Mouse (Mus musculus) 3T3-L1 (cell line): ENCODE measurements around the gene Sac3d1.

Experiments used
- DNase-seq: peaks from one replicate; pipeline ENCODE4 v3.0.0-alpha.2; 2015; ENCODE audit warnings: low read depth, low spot score

Gene Sac3d1

DNA sequence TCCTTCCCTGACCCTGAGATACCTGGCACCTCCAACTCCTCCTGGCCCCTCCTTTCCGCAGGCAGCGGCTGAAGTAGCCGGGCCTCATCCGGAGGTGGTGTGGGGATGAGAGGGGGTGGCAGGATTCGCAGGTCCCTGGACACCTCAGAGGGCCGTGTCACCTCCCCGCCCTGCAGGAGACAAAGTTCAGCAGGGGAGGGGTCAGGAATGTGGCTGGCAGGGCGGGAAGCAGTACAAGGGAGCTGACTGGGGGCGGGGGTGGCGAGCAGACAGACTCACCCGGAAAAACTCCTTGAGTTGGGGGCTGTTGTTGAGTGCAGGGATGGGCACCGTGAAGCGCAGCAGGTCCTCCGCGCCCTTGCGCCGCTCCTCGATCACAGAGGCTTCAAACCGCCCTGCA, 3.3 kb upstream of the Sac3d1 start:
- no peak for DNase-seq

GRCm38 (mm10) chr19:6118677-6119185, 281 bp upstream of the Sac3d1 start:
- DNase-seq: no peak

DNA sequence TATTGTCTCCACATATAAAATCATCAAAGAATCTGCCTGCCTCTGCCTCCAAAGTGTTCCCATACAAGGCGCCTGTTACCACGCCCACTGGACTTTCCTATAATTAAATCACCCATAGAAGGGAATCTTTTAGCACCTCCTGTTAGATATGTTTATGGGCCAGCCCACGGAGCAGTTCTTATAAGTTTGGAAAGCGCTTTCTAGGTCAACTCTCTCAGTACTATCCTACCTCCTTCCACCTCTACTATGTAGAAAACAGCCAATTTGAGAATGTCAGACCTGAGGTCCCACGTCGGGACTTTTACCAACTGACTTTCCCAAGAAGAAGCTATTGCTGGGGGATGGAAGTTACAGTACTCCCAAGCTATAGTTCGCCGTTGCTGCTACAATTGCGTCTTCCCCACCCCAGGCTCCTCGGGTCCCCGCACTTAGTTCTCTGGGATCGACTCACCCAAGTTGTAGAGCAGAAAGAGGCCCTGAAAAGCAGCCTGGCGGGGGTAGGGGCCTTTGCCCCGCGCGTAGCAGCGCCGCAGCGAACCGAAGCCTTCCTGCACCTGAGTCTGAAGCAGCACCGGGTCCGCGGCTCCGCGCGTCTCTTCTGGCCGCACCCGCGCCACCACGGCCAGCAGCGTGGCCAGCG, 984 bp downstream of the Sac3d1 start:
- DNase-seq: peak; percentile 53

DNA sequence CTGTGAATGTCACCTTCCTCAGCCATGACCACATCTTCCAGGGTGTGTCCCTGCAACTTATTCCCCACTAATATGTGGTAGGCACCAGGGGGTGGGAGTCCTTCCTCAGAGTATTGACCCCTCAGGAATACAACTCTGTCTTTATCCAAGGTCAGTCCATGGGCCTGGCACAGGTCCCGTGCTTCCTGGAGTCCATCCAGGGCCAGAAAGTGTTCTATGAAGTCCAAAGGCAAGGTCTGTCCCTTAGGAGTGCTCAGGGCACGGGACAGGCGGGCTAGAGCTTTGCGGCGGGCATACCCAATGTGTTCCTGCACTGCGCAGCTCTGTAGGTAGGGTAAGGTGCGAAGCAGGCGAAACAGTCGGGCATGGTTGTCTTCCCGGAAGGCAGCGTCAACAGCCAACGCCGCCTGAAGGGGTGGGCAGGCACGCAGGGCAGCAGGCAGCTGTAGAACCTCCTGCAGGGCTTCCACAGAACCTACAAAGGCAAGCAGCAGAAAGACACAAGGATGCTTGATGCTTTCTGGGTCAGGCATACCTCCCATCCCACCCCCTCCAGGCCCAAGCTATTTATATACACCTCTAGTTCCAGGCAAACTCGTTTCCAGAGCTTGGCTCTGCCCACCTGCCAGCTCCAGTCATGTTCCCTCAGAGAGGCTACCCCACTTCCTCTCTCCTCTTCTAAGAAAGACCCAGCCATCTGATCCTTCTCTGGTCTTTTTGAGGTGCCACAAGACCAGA, 2.2 kb downstream of the Sac3d1 start:
- no peak for DNase-seq

DNA sequence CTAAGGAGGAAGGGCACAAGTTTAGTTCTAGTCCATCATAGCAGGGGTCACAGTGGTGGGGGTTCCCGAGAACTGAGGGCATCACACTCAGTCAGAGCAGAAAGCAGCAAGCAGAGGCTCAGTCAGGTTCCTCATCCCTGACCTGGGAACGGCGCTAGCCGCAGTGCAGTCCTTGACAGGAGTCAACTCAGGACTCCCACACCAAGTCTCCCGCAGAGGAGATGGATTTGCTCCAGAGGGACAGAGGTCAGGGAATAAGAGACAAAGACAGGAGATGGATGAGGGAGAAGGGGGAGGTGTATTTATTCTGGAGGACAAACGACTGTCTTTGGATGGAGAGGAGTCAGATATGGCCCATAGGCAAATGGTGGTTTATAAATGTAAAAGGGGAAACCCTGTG, 5.3 kb downstream of the Sac3d1 start:
- DNase-seq: no peak

- DNase-seq: no peak
These were observed 12.9 kb downstream of the Sac3d1 start, which contains the start of gene Naaladl1 for GRCm38 (mm10) chr19:6105586-6105985. Gene Naaladl1 (plus strand): TSS chr19:6105782.

- no peak for DNase-seq
These were observed 14.0 kb downstream of the Sac3d1 start for GRCm38 (mm10) chr19:6104476-6104875.

GRCm38 (mm10) chr19:6102169-6102853, 16.1 kb downstream of the Sac3d1 start:
- no peak for DNase-seq

DNA sequence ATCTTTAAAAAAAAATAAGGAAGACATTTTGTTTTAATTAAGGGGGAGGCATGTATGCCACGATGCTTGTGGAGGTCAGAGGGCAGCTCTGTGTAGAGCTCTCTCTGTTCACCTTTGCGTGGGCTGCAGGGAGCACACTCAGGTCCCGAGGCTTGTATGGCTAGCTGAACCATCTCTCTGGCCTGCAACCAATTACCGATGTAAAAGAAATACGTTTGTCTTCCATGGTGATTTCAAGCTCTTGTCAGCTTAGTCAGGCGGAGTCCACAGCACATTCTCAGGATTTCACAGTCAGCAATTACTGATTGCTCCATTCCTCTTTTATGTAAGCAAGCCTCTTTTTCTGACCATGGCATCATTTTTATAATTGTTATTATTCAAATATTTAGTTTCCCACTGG, 17.3 kb downstream of the Sac3d1 start:
- no peak for DNase-seq

- no peak for DNase-seq
These were observed 20.6 kb downstream of the Sac3d1 start for GRCm38 (mm10) chr19:6097847-6098246.

DNA sequence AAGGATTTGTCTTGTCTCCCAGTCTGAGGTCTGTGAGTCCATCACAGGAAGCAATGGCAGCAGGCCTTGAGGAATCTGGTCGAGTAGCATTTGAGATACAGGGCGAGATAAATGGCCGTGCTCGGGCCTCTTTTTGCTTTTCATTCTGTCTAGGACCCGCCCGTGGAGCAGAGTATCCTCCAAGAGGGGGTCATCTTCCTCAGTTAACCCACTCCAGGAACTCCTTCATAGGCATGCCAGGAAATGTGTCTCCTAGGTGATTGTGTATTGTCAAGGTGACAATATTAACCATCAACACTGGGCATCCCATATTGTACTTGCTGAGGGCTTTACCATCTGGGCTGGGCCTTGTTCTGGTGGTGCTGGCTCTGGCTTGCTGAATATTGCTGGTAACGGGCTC, 24.3 kb downstream of the Sac3d1 start, which contains the start of gene AC131692.1:
Gene AC131692.1, plus strand, starts transcription at position 301 of the 400 bp plus-strand sequence.
- DNase-seq: no peak

- DNase-seq: no peak
These were observed 29.6 kb downstream of the Sac3d1 start for GRCm38 (mm10) chr19:6088841-6089240.

DNA sequence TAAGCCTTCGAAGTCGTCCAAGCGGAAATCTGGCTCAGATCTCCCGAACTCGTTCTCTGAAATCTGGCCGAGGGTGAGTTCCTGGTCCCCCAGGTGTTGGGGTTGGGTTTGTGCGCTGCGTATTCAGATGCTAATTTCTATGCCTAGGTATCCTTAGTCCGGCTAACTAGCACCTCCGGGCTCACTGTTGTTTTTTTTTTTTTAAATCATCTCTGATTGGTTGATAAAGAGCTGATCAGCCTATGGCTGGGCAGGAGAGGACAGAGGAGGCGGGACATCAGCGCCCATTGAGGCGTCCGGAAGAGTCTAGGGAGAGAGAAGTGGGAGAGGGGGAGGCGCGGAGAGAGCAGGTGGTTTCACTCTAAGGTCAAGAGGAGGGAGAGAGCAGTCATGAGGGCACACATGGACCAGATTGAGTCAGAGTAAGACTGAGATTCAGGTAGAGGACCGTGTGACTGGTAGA, 33.0 kb downstream of the Sac3d1 start:
- DNase-seq: peak; percentile 92

DNA sequence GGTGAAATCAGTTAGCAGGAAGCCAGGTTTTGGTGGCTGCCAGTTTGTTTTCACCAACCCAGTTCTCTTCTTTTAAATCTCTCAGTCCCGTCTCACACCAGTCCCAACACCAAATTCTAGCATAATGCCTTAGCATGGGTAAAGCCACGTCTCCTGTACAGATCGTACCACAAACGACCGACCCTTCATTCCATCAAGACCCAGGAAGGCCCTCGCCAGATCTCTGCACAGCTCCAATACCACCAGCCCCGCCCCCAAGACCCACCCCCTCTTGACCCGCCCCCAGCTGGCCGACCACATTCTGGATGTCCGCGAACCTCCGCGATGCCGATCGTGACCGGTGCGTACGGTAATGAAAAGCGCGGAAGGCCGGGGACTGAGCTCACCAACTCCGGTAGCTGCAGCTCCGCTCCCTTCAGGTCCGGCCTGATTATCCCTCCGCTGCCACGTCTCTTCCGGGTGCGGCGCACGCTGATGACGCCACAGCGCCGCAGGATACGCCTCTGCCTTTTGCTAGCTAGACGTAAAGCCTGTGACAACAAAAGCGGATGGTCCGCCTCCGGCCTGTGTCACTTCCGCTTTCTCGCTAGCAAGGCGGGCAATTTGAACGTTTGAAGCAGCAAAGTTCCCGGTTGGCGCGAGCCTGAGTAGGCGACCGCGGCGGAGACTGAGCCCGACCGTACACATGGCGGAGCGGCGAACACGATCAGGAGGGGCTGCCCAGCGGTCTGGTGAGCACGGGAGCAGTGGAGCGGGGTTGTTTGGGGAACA, 33.8 kb downstream of the Sac3d1 start, which contains the start of the genes Zfpl1 and Cdca5:
Gene Zfpl1, minus strand, starts transcription at position 479 of the 771 bp plus-strand sequence.
Gene Cdca5, plus strand, starts transcription at position 506 of the 771 bp plus-strand sequence.
- DNase-seq: peak; percentile 99

DNA sequence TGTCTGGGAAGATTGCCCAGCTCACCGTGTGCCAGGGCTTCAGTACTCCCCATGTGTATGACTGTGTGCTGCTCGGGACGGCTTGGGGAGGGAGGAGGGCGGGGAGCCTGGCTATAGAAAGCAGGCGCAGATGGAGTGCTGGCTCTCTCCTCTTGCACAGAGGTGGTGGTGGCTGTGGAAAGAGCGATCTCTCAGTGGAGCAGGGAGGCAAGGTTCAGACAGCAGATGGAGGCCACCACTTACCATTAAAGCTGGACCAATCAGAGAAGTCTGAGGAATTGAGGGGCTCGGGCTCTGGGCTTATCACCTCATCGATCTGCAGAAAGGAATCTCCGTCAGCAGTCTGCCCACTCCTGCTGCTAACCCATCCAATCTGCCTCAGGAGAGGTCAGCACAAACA, 36.3 kb downstream of the Sac3d1 start, which contains the start of gene Gm28374:
Gene Gm28374, minus strand, starts transcription at position 101 of the 400 bp plus-strand sequence.
- DNase-seq: no peak

DNA sequence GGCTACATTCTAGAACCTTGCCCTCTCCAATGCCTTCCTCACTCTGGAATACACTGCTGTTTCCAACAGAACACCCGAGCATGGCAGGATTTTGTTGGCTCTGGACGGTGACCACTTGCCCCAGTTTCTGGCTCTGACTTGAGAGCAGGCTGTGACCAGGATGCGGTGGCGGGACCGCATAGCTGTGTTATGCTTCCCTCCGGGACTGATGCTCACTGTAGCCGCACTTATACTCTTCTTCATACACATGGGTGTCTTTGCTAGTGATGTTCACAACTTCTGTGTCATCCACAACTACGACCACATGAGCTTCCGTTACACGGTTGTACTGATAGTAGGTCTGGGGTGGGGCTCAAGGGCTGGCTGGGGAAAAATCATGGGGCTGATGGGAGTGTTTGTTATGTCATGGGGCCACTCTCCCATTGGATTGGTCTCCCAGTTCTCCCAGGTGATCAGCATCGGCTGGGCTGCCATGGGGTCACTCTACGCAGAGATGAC, 38.4 kb downstream of the Sac3d1 start, which contains the start of gene Tmem262:
Gene Tmem262, plus strand, starts transcription at position 51 of the 498 bp plus-strand sequence.
- no peak for DNase-seq

DNA sequence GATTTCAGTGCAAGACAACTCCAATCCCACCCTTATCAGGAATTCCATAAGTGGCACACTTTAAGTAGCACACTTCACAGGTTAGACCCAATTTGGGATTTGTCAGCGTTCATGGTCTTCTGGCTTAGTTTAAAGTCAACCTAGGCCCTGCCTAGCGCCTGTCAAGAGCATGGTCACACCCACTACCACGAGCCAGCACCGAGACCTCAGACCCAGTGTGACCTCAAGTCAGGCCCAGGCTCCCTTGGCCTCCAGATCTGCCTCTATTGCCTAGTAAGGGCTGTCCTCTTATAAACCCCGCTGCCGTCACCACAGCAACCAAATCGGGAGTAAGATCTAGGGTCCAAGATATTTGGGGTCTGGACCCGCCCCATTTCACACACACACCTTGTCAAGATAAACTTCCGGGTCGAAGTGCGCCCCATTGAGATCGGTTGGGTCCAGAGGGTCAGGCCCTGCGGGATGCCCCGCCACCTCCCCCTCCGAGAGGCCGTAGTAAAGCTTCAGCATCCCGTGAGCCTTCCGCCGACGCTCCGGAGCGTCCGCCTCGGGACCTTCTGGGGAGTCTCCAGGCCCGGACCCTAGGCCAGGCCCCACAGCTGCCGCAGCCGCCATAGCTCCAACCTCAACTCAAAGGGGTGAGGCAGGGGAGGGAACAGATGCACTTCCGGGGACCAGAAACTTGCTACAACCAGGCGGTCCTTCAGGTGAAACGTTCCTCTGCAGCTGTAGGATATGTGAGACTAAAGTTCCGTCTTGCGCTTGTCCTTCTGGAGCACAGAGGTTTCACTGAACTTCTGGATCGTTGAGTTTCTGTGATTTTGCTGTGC, 41.7 kb downstream of the Sac3d1 start, which contains the start of gene Vps51:
Gene Vps51, minus strand, starts transcription at position 668 of the 830 bp plus-strand sequence.
- DNase-seq: peak; percentile 98

GRCm38 (mm10) chr19:6073889-6074288, 44.6 kb downstream of the Sac3d1 start:
- DNase-seq: no peak

DNA sequence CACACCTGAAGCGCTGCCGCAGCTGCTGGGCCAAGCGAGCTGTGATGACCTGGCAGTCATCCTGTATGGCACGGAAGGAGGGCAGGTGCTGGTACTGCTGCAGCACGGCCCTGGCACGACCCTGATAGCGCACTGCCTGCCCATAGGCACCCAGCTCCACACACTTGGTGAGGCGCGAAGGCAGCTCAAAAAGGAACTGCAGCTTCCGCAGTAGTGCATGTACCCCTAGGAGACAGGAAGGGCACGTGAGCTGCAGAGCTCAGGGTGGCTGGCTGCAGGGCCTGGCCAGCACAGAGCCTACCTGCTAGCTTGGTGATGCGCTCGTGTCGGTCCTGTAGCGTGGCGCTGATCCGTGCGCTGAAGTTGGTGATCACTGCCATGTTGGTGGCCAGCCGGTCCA, 47.2 kb downstream of the Sac3d1 start:
- no peak for DNase-seq
